Mouse (Mus musculus) forebrain, embryonic 11.5 days (tissue): ENCODE data around the gene Mapk1ip1l. TPM values are rescaled to one million over a fixed set of nuclear protein-coding genes. Genes with fewer than 3 reads are reported as not detected.

Experiments
- ATAC-seq: fragments of 200-750 bp; cut with Nextera tagmentation; replicated peaks from 2 replicates; pipeline ENCODE4 v1.8.0; 2017; ENCODE audit warnings: moderate TSS enrichment; ENCODE audit not compliant: low FRiP score
- DNase-seq: peaks from one replicate; pipeline ENCODE4 v3.0.0-alpha.2; 2017; ENCODE audit warnings: low spot score
- H3K27ac ChIP-seq: fragments of 300-500 bp; sonication (generic); 2 replicates; pipeline ENCODE4 v1.5.1; 2014; ENCODE audit warnings: low read depth, low read length
- H3K27me3 ChIP-seq: fragments of 300-500 bp; sonication (generic); 2 replicates; pipeline ENCODE4 v1.6.1; 2014; ENCODE audit warnings: mild to moderate bottlenecking, low read length, mixed read lengths; ENCODE audit not compliant: control insufficient read depth, insufficient read depth
- H3K36me3 ChIP-seq: fragments of 300-500 bp; sonication (generic); 2 replicates; pipeline ENCODE4 v1.6.1; 2014; ENCODE audit warnings: mild to moderate bottlenecking, low read length, moderate library complexity, mixed read lengths; ENCODE audit not compliant: control insufficient read depth, insufficient read depth
- H3K4me1 ChIP-seq: fragments of 300-500 bp; sonication (generic); replicated peaks from 2 replicates; pipeline ENCODE4 v1.6.1; 2014; ENCODE audit warnings: low read length, mixed read lengths; ENCODE audit not compliant: control insufficient read depth, insufficient read depth
- H3K4me2 ChIP-seq: fragments of 300-500 bp; sonication (generic); 2 replicates; pipeline ENCODE4 v1.6.1; 2014; ENCODE audit warnings: low read depth, mild to moderate bottlenecking, low read length, moderate library complexity, mixed read lengths; ENCODE audit not compliant: severe bottlenecking
- H3K4me3 ChIP-seq: fragments of 300-500 bp; sonication (generic); 2 replicates; pipeline ENCODE4 v1.5.1; 2014; ENCODE audit warnings: low read depth, low read length
- H3K9ac ChIP-seq: fragments of 300-500 bp; sonication (generic); 2 replicates; pipeline ENCODE4 v1.6.1; 2014; ENCODE audit warnings: low read length
- H3K9me3 ChIP-seq: fragments of 300-500 bp; sonication (generic); 2 replicates; pipeline ENCODE4 v1.6.1; 2016; ENCODE audit warnings: low read length, mixed read lengths; ENCODE audit not compliant: control insufficient read depth
- WGBS: fragments of 180-500 bp; shearing (Covaris S2); extraction: QIAGEN DNeasy Blood & Tissue Kit; methylation state at CpG from one replicate; pipeline ENCODE4 v1.1.7; 2014; 5-methylcytosine and 5-hydroxymethylcytosine counted together
- polyA plus RNA-seq: library from polyadenylated mRNA; unstranded; fragments of >200 nt; fragmentation: Nextera tagmentation; extraction: Ambion mirVana; gene quantifications from 2 replicates; pipeline ENCODE4 v1.2.1, GENCODE M21; 2014

Gene Mapk1ip1l
- polyA plus RNA-seq, 1 experiment from 2014 or later: 122 TPM

DNA sequence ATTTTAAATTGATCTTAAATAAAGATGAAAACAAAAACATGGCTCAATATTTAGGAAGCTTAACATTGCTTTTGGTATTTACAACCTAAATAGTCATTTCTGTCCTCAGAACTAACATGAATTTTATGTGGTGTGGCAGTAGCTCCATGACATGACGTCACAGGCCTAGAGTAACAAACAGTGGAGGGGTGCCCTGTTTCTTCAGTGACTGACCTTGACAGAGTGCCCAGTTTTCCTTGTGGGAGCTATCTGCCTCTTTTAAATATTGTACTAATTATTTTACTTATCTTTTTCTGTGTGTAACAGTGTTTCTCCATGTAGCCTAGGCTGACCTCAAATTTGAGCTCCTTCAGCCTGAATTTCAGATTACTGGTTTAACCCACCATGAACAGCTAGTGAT, 6.3 kb upstream of the Mapk1ip1l start:
- Histone ChIP-seq H3K4me2 (no peak overlapping the region), H3K27ac (no peak overlapping the region)

DNA sequence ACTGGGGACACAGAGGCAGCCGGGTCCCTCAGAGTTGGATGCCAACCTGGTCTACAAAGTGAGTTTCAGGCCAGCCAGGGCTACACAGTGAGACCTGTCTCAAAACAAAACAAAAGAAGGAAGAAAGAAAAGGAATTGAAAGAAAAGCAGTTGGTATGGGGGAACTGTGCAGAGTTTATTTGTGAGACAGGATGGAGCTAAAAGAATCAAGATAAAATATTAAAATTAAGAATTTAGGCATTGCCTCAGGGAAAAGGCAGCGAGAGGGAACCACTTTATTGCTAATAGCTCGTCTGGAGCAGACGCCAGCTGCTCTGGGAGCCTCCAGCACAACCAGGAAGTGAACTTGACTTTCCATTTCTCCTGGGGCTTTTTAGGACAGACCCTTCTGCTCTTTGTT, 3.9 kb upstream of the Mapk1ip1l start:
- Histone ChIP-seq H3K36me3 (no peaks in the 10 kb centered on the region), H3K4me3 (no peak overlapping the region), H3K4me2 (no peak overlapping the region), H3K9ac (no peak overlapping the region), H3K4me1 (no peaks in the 10 kb centered on the region), H3K9me3 (no peaks in the 10 kb centered on the region), H3K27me3 (no peaks in the 10 kb centered on the region), H3K27ac (no peak overlapping the region)
- DNase-seq (no peak), ATAC-seq (no peak)
- 64% methylated on average over 4 of the region's 4 CpGs for WGBS

More for the DNA sequence above, 6.3 kb upstream of the Mapk1ip1l start:
- H3K9me3 ChIP-seq: no peaks in the 10 kb centered on the region
- no peak overlapping the region for H3K9ac ChIP-seq
- 97% methylated on average over 1 of the region's 1 CpGs for WGBS
- ATAC-seq: no peak
- H3K27me3 ChIP-seq: no peaks in the 10 kb centered on the region
- no peaks in the 10 kb centered on the region for H3K4me1 ChIP-seq
- DNase-seq: no peak
- no peak overlapping the region for H3K4me3 ChIP-seq
- H3K36me3 ChIP-seq: no peaks in the 10 kb centered on the region

DNA sequence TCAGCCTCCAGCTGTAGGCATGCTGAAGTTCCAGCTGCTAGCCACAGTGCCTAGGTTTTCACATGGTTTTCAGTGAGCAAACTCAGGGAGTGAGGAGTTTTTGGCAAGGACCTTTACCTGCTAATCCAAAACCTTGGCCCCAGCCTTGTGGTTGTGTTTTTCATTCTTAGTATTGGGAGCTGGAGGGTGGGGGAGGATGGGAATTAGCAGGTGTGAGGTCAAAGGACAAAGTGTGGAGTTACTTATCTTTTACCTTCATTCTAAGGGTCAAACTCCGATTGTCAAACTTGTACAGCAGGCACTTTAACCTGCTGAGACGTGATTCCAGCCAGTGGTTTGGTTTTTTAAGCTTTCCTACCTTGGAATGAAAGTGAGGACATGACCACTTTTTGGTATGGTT, 1.8 kb upstream of the Mapk1ip1l start:
- Histone ChIP-seq H3K4me1 (peaks cover 3% of the 10 kb centered on the region; the same call in 1 of the 2 replicates), H3K27me3 (no peaks in the 10 kb centered on the region), H3K4me2 (no peak overlapping the region), H3K9me3 (no peaks in the 10 kb centered on the region), H3K36me3 (no peaks in the 10 kb centered on the region), H3K4me3 (no peak overlapping the region), H3K9ac (no peak overlapping the region), H3K27ac (no peak overlapping the region)
- DNase-seq: no peak
- no peak for ATAC-seq
- 70% methylated on average over 2 of the region's 2 CpGs for WGBS

DNA sequence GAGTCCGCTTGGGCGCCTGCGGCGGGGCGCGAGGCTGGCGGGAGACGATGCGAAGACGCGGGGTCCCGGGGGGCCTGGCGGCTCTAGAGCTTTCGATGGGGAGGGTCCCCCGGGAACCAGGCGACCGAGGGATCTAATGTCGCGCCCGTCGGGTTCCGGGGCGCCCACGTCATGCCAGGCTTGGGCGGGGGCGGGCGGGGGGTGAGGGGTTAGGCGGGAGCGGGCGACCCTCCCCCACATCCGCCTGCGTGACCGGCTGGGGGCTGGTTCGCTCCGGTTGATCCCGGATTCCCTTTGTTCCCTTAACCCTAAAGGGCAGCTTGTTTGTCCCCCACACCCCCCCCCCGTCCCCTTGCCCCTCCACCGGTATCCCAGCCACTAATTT, 334 bp downstream of the Mapk1ip1l start:
- WGBS: 0% methylated on average over 27 of the region's 38 CpGs
- no peaks in the 10 kb centered on the region for H3K9me3 ChIP-seq
- DNase-seq (peak; percentile 86), ATAC-seq (peak; percentile 83)
- peak overlapping the region; percentile 73 for H3K4me2 ChIP-seq
- H3K4me1 ChIP-seq: peaks cover 3% of the 10 kb centered on the region; the same call in 1 of the 2 replicates
- no peaks in the 10 kb centered on the region for H3K36me3 ChIP-seq
- H3K9ac ChIP-seq: peak overlapping the region; percentile 98
- H3K27ac ChIP-seq: peak overlapping the region; percentile 96
- no peaks in the 10 kb centered on the region for H3K27me3 ChIP-seq
- peak overlapping the region; percentile 95 for H3K4me3 ChIP-seq

DNA sequence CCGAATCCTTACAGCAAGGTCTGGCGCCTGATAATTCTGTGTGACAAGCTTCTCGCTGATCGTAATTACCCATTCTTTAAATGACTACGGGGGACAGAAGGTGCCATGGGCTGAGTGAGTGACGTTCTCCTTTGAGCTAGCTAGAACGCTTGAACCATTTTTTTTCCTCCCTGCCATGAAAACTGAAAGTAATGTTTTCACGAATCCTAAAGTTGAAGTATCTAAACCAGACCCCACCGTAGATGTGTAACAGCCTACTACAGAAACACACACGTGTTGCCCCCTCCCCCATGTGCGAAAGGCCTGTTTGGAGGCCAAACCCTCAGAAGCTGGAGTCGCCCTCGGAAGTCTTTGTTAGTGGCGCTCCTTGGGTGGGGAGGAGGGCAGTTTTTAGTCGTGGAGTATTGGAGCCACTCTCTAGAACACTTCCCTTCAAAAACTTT, 774 bp downstream of the Mapk1ip1l start:
- ATAC-seq: peak; percentile 63; the same call in 1 of the 2 replicates
- Histone ChIP-seq H3K27me3 (no peaks in the 10 kb centered on the region), H3K4me2 (peak overlapping the region; percentile 73), H3K27ac (peak overlapping the region; percentile 96), H3K4me1 (peaks cover 3% of the 10 kb centered on the region; the same call in 1 of the 2 replicates), H3K4me3 (peak overlapping the region; percentile 95), H3K36me3 (no peaks in the 10 kb centered on the region), H3K9ac (peak overlapping the region; percentile 98), H3K9me3 (no peaks in the 10 kb centered on the region)
- DNase-seq: peak; percentile 70
- under 1% methylated on average over 15 of the region's 15 CpGs for WGBS

DNA sequence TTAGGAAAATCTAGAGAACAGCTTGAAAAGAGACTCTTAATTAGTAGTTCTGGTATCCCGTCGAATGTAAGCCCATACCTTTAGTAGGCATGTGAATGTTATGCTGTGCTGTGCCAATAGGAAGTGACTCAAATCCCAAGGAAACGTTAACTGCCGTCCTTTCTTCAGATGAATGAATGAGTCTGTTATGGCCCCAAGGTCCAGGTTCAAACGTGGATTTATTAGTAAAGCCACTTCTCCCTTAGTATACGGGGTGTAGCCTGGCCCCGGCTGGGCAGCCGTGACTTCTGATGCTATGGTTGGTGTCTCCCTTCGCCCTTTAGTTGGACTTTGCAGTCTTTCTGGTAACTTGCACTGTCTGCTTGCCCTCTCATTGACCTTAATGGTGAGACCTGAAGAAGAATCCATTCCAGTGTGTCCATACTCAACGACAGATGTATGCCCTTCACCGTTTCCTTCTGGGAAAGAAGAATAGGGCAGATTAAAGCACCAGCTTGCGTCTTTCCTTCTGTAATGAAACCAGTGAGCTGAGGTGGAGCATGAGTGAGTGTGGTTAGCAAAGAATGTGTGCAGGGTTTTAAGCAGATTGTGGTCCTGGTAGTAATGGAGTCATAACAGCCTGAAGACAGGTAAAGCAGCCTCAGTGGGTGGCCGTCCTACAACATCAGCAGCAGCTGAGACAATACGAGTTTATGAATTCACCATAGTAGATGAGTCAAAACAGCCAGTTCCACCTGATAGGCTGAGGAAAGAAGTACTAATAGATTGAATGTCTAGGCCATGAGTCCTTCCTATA, 5.0 kb downstream of the Mapk1ip1l start:
- Histone ChIP-seq H3K4me2 (no peak overlapping the region), H3K36me3 (no peaks in the 10 kb centered on the region; the same call in 1 of the 2 replicates)

DNA sequence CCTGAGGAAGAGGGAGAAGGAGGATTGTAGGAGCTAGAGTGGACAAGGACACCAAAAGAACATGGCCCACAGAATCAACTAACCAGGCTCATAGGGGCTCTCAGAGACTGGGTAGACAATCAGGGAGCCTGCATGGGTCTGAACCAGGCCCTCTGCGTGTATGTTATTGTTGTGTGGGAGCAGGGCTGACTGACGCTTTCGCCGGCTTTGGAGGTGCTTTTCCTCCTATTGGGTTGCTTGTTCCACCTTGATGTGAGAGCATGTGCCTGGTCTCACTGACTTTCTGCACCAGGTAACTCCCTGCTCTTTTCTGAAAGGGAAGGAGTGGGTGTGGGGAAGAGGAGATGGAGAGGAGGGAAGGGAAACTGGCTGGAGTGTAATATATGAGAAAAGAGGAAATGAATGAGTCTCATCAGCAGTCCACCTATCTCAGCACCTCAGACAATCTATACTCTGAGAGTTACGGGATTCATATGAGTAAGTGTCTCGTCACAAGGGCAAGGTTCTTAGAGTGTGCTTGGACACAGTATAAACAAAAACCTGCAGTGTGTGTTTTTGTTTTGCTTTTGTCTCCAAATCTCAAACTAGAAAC, 6.8 kb downstream of the Mapk1ip1l start:
- no peak overlapping the region for H3K27ac ChIP-seq
- no peak overlapping the region for H3K4me3 ChIP-seq
- ATAC-seq (no peak), DNase-seq (no peak)
- H3K9ac ChIP-seq: no peak overlapping the region
- H3K4me1 ChIP-seq: no peaks in the 10 kb centered on the region
- H3K27me3 ChIP-seq: no peaks in the 10 kb centered on the region
- WGBS: 93% methylated on average over 6 of the region's 6 CpGs
- H3K9me3 ChIP-seq: no peaks in the 10 kb centered on the region
- H3K36me3 ChIP-seq: no peaks in the 10 kb centered on the region; the same call in 1 of the 2 replicates
- H3K4me2 ChIP-seq: no peak overlapping the region

More for the DNA sequence above, 5.0 kb downstream of the Mapk1ip1l start:
- Histone ChIP-seq H3K9me3 (no peaks in the 10 kb centered on the region), H3K27ac (no peak overlapping the region), H3K27me3 (no peaks in the 10 kb centered on the region), H3K4me1 (peaks cover 3% of the 10 kb centered on the region; the same call in 1 of the 2 replicates), H3K9ac (no peak overlapping the region), H3K4me3 (no peak overlapping the region)
- ATAC-seq (no peak), DNase-seq (no peak)
- WGBS: 87% methylated on average over 14 of the region's 14 CpGs

DNA sequence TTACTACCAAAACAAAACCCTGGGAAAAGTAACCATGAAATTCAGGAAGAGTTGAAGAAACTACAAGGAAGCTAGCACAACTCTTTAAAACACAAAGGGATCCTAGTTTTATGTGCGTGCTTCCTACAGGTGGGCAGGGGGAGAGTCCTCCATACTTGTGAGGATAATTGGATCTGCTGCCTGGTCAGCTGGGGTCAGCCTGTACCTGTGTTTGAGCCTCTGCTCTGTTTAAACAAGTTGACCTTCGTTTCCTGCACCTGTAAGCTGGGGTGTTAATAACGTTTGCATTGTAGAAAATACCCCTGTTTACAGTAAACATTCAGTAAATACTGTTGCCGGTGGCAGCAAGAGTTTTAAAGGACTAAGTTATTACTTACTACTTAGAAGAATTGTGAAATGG, 7.9 kb downstream of the Mapk1ip1l start:
- no peak for ATAC-seq
- peaks cover 8% of the 10 kb centered on the region for H3K36me3 ChIP-seq
- no peak for DNase-seq
- no peaks in the 10 kb centered on the region for H3K4me1 ChIP-seq
- H3K27ac ChIP-seq: no peak overlapping the region
- H3K4me3 ChIP-seq: no peak overlapping the region
- H3K27me3 ChIP-seq: no peaks in the 10 kb centered on the region
- no peak overlapping the region for H3K4me2 ChIP-seq
- no peak overlapping the region for H3K9ac ChIP-seq
- H3K9me3 ChIP-seq: no peaks in the 10 kb centered on the region
- WGBS: 88% methylated on average over 4 of the region's 4 CpGs
